Mouse (Mus musculus): ENCODE data around the gene Caly. TPM values are rescaled to one million over a fixed set of nuclear protein-coding genes. Genes with fewer than 3 reads are reported as not detected.

Caly gene
- total RNA-seq, 2 experiments from 2014 or later = 181 to 198 TPM

DNA sequence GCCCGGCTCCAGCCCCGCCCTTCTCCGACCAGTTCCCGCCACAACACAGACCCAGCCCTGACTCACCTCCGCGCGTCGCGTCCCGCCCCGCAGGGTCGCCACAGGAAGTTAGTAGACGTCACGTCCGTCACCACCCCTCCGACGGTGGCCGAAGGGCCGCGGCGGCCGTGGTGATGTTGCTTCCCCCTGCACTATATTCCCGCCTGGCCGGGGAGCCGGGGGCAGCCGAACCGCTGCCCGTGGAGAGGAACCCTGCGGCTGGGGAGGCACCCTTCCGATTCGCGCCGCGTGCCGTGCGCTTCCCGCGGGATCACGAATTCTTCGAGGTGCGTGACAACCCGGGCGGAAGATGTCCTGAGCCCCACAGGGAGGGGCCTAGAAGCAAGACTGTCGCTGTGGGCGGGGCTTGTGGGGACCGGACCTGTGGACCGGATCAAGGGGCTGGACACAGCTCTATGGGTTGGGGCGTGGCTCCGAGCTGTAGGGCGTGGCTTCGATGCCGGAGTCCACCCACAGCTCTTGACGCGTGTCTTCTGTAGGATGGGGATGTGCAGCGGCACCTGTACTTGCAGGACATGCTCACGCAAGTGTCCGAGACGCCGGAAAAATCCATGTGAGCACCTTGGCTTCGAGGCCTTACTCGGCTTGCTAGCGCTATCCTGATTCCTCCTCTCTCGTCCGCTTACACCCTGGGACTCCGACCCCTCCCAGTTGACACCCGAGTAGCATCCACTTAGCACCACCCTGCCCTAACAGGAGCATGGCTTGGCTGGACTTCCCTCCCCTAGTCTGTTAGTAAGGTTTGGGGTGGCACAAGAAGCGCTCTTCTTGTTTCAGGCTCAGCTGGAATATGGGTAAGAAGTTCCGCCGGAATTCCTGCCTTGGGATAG lies 45.8 kb downstream of the Caly start, which contains the start of the genes Zfp511 and Tubgcp2:
Zfp511 (plus strand) TSS at position 111 of the 890 bp plus-strand sequence.
Tubgcp2 (minus strand) TSS at position 389 of the 890 bp plus-strand sequence.
- no peak for TF ChIP-seq CTCF (IDR thresholded peaks at IDR 0.05)
- intact Hi-C loops (cut with DNase I) = loop anchor here (2.0 kb wide), 1 partner anchor 58 kb away; the partner anchor contains the start of gene 6430531B16Rik
- H3K27ac ChIP-seq = peak within 1 kb of the TSS; percentile 94
- H3K4me3 ChIP-seq = peak within 1 kb of the TSS; percentile 59
- DNase-seq (ENCODE audit: extremely low spot score in 1 of 2, low spot score in 2 of 2) = peak; percentile 91 to 93

DNA sequence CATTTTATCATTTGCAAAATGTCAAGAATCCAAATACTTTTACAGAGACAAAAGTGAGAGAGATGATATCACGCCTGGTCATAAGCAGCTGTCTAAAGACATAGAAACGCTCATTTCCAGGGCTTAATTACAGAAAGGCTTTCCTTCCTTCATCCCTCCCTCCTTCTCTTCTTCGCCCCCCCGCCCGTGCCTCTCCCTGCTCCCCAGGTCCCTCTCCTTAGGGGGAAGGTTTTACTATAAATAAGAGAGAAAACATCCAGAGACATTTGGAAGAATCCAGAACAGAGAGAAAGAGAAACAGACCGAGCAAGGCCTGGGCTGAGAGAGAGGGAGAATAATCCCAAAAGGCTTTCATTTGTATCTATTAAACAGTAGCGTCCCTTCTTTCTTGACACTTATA lies 46.9 kb downstream of the Caly start:
- DNase-seq (ENCODE audit: extremely low spot score in 1 of 2, low spot score in 2 of 2) = no peak
- H3K27ac ChIP-seq = no peak overlapping the region; the same call in 1 of the 2 replicates
- intact Hi-C loops (cut with DNase I) = no loop called here
- TF ChIP-seq CTCF (IDR thresholded peaks at IDR 0.05) = no peak
- H3K4me3 ChIP-seq = peak overlapping the region; percentile 59

DNA sequence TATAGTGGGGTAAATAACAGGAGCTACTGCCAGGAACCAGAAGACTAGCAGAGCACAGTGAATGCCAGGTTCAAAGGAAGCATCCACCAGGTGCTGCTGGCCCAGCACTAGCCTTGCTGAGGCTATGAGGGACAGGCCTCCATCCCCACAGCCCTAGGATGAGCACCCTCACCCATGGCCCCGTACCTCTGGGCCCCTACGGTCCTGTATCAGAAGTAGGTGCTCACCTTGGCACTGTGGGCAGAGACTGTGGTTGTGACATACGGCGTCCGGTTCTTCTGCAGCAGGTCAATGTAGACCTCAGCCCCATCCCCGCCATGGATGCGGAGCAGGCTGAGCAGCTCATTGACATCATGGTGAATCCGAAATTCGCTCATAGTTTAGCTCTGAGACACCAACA lies 49.0 kb downstream of the Caly start:
- DNase-seq (ENCODE audit: extremely low spot score in 1 of 2, low spot score in 2 of 2) = no peak
- no peak overlapping the region for H3K27ac ChIP-seq
- intact Hi-C loops (cut with DNase I) = no loop called here
- no peak for TF ChIP-seq CTCF (IDR thresholded peaks at IDR 0.05)
- H3K4me3 ChIP-seq = no peak overlapping the region

DNA sequence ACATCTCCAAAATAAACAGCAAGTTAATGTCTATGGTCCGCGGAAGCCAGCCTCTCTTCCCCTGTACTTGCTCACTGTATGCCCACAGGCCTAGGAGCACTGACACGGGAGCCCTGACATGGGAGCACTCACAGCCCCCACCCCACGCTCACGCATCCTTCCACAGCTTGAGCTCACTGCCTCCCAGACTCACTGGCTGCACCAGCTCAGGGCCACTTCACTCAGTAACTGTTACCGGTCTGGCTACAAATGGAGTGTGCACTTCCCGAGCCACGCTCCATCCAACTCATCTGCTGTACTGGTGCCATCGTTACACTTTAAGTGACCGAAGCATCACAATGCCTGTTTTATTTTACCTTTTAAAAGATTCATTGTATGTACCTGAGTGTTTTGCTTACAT lies 50.0 kb downstream of the Caly start:
- H3K27ac ChIP-seq = no peak overlapping the region
- DNase-seq (ENCODE audit: extremely low spot score in 1 of 2, low spot score in 2 of 2) = no peak
- no peak for TF ChIP-seq CTCF (IDR thresholded peaks at IDR 0.05)
- no peak overlapping the region for H3K4me3 ChIP-seq
- intact Hi-C loops (cut with DNase I) = no loop called here

DNA sequence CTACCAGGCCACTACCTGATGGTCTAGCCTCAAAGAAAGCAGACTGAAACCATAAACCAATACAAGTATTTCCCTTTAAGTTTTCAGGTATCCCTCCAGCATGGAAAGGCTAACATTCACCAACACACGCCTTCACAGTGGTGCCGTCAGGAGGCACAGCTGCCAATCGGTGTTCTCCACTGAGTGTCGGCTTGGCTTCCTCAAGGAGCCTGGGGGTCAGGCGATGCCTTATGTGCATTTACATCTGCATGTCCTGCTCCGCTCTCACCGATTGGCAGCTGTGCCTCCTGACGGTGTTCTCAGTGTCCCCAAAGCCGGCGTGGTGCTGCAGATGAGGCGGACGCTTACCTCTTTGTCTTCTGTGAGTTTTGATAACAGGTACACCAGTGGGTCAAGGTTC lies 50.6 kb downstream of the Caly start:
- H3K4me3 ChIP-seq = no peak overlapping the region
- no peak overlapping the region for H3K27ac ChIP-seq
- intact Hi-C loops (cut with DNase I) = no loop called here
- no peak for TF ChIP-seq CTCF (IDR thresholded peaks at IDR 0.05)
- no peak for DNase-seq (ENCODE audit: extremely low spot score in 1 of 2, low spot score in 2 of 2)

Other genes with a start within 250 kb of the Caly start
- gene Adgra1, start 248.4 kb downstream of the Caly start, total RNA-seq (2021) = 10 to 100 TPM; 59.2 to 61.7 TPM
- 10 to 100 TPM; 77.7 to 80.4 TPM for gene Kndc1, start 187.9 kb downstream of the Caly start, total RNA-seq (2021)
- not detected for gene Utf1, start 138.8 kb downstream of the Caly start, total RNA-seq (2021)
- 1 to 10 TPM; 1.0 to 2.2 TPM for gene 6430531B16Rik, start 103.8 kb downstream of the Caly start, total RNA-seq (2021)
- 1 to 10 TPM; 3.1 to 3.9 TPM for gene Adam8, start 90.0 kb downstream of the Caly start, total RNA-seq (2021)
- gene Zfp511, start 46.2 kb downstream of the Caly start, total RNA-seq (2021) = 10 to 100 TPM; 25.8 to 26.0 TPM
- gene Tubgcp2, start 45.9 kb downstream of the Caly start, total RNA-seq (2021) = 10 to 100 TPM; 34.4 to 35.0 TPM
- gene Msx3, start 33.5 kb downstream of the Caly start, total RNA-seq (2021) = not detected
- not detected for gene Prap1, start 10.8 kb upstream of the Caly start, total RNA-seq (2021)
- 10 to 100 TPM; 51.9 to 52.7 TPM for gene Fuom, start 19.9 kb upstream of the Caly start, total RNA-seq (2021)
- 1 to 10 TPM; 4.1 to 5.5 TPM for gene Paox, start 33.3 kb upstream of the Caly start, total RNA-seq (2021)
- gene Echs1, start 33.9 kb upstream of the Caly start, total RNA-seq (2021) = 10 to 100 TPM; 51.6 to 52.6 TPM
- gene Mtg1, start 55.0 kb upstream of the Caly start, total RNA-seq (2021) = 10 to 100 TPM; 21.0 to 21.5 TPM
- 100 to 1,000 TPM; 135 to 144 TPM for gene Sprn, start 72.3 kb upstream of the Caly start, total RNA-seq (2021)
- not detected for gene Olfr522, start 82.2 kb upstream of the Caly start, total RNA-seq (2021)
- gene Olfr523, start 90.7 kb upstream of the Caly start, total RNA-seq (2021) = under 1 TPM; 0.12 to 0.14 TPM
- gene Olfr524, start 123.4 kb upstream of the Caly start, total RNA-seq (2021) = not detected
- gene Cd163l1, start 135.7 kb upstream of the Caly start, total RNA-seq (2021) = under 1 TPM in 1 of 2 experiments, not detected in 1; 0.14 TPM
- gene 5830411N06Rik, start 164.7 kb upstream of the Caly start, total RNA-seq (2021) = under 1 TPM in 1 of 2 experiments, not detected in 1; 0.11 TPM
- gene Olfr525, start 238.3 kb upstream of the Caly start, total RNA-seq (2021) = not detected